Mouse (Mus musculus) kidney, embryonic 15.5 days (tissue): Measurements from ENCODE around the gene Lilr4b. TPM values are rescaled to one million over a fixed set of nuclear protein-coding genes. Genes with fewer than 3 reads are reported as not detected.
"Not testable (repeated sequence)": the region's sequence is repeated elsewhere in the genome, so short reads cannot be mapped to it uniquely, and the experiment has no call there.

Experiments
- ATAC-seq: fragments of 200-750 bp; cut with Nextera tagmentation; replicated peaks from 2 replicates; pipeline ENCODE4 v1.8.0; 2017; ENCODE audit warnings: moderate TSS enrichment; ENCODE audit not compliant: low FRiP score
- H3K27ac ChIP-seq: fragments of 300-500 bp; sonication (generic); 2 replicates; pipeline ENCODE4 v1.5.1; 2015; ENCODE audit warnings: mild to moderate bottlenecking, inconsistent platforms
- H3K27me3 ChIP-seq: fragments of 300-500 bp; sonication (generic); 2 replicates; pipeline ENCODE4 v1.6.1; 2015; ENCODE audit warnings: inconsistent platforms
- H3K36me3 ChIP-seq: fragments of 300-500 bp; sonication (generic); 2 replicates; pipeline ENCODE4 v1.6.1; 2015; ENCODE audit warnings: inconsistent platforms
- H3K4me1 ChIP-seq: fragments of 300-500 bp; sonication (generic); 2 replicates; pipeline ENCODE4 v1.6.1; 2015; ENCODE audit warnings: inconsistent platforms
- H3K4me2 ChIP-seq: fragments of 300-500 bp; sonication (generic); 2 replicates; pipeline ENCODE4 v1.6.1; 2015; ENCODE audit warnings: moderate library complexity, mild to moderate bottlenecking, inconsistent platforms
- H3K4me3 ChIP-seq: fragments of 300-500 bp; sonication (generic); replicated peaks from 2 replicates; pipeline ENCODE4 v1.5.1; 2015; ENCODE audit warnings: mild to moderate bottlenecking, inconsistent platforms
- H3K9ac ChIP-seq: fragments of 300-500 bp; sonication (generic); 2 replicates; pipeline ENCODE4 v1.6.1; 2015; ENCODE audit warnings: mild to moderate bottlenecking, inconsistent platforms
- H3K9me3 ChIP-seq: fragments of 300-500 bp; sonication (generic); replicated peaks from 2 replicates; pipeline ENCODE4 v1.6.1; 2016; ENCODE audit warnings: inconsistent platforms
- WGBS: fragments of 180-500 bp; shearing (Covaris S2); methylation state at CpG from one replicate; pipeline ENCODE4 v1.1.7; 2015; ENCODE audit warnings: mixed read lengths; 5-methylcytosine and 5-hydroxymethylcytosine counted together
- polyA plus RNA-seq: library from polyadenylated mRNA; unstranded; fragments of >200 nt; fragmentation: Nextera tagmentation; extraction: Ambion mirVana; gene quantifications from 2 replicates; pipeline ENCODE4 v1.2.1, GENCODE M21; 2015

Lilr4b gene
- polyA plus RNA-seq, result 0.69 and 1.1 TPM in 2 replicates

- not testable (repeated sequence) for H3K36me3 ChIP-seq, ATAC-seq, H3K9ac ChIP-seq, H3K27me3 ChIP-seq, H3K4me2 ChIP-seq, H3K9me3 ChIP-seq, H3K27ac ChIP-seq, H3K4me1 ChIP-seq, H3K4me3 ChIP-seq
- WGBS, result 91% methylated on average over 1 of the region's 3 CpGs
Observed at GRCm38 (mm10) chr10:51480397-51480796, at the start of gene Lilr4b, which contains the start of gene Gm49339. Lilr4b (plus strand) TSS chr10:51480632. Gm49339 (plus strand) TSS chr10:51480612.

GRCm38 (mm10) chr10:51432940-51433339 is 47.5 kb upstream of the Lilr4b start:
- H3K9ac ChIP-seq, result no peak overlapping the region
- ATAC-seq, result no peak
- 0 out of 2 replicates have a peak, but pooled peaks cover 2% of the 10 kb centered on the region for H3K9me3 ChIP-seq
- H3K4me1 ChIP-seq, result no peaks in the 10 kb centered on the region
- no peak overlapping the region for H3K4me2 ChIP-seq
- H3K4me3 ChIP-seq, result no peak overlapping the region
- no peaks in the 10 kb centered on the region for H3K36me3 ChIP-seq
- no peaks in the 10 kb centered on the region for H3K27me3 ChIP-seq
- no peak overlapping the region for H3K27ac ChIP-seq

- no peak overlapping the region for H3K27ac ChIP-seq
- ATAC-seq, result no peak
- no peak overlapping the region for H3K4me2 ChIP-seq
- H3K36me3 ChIP-seq, result no peaks in the 10 kb centered on the region
- H3K4me3 ChIP-seq, result no peak overlapping the region
- H3K9me3 ChIP-seq, result no peaks in the 10 kb centered on the region
- H3K9ac ChIP-seq, result no peak overlapping the region
- no peaks in the 10 kb centered on the region for H3K4me1 ChIP-seq
- WGBS, result 82% methylated on average over 3 of the region's 3 CpGs
- no peaks in the 10 kb centered on the region for H3K27me3 ChIP-seq
Observed at GRCm38 (mm10) chr10:51435684-51436083, 44.7 kb upstream of the Lilr4b start.

GRCm38 (mm10) chr10:51451610-51452009 is 28.8 kb upstream of the Lilr4b start:
- 90% methylated on average over 4 of the region's 4 CpGs for WGBS
- Histone ChIP-seq H3K4me1 (no peaks in the 10 kb centered on the region), H3K4me2 (no peak overlapping the region), H3K4me3 (no peak overlapping the region), H3K27me3 (no peaks in the 10 kb centered on the region), H3K27ac (no peak overlapping the region), H3K36me3 (no peaks in the 10 kb centered on the region), H3K9ac (no peak overlapping the region), H3K9me3 (no peaks in the 10 kb centered on the region)
- no peak for ATAC-seq

- Histone ChIP-seq H3K9ac (no peak overlapping the region), H3K27ac (no peak overlapping the region), H3K27me3 (no peaks in the 10 kb centered on the region), H3K4me1 (no peaks in the 10 kb centered on the region), H3K4me3 (no peak overlapping the region), H3K4me2 (no peak overlapping the region), H3K36me3 (no peaks in the 10 kb centered on the region), H3K9me3 (no peaks in the 10 kb centered on the region)
- 81% methylated on average over 1 of the region's 1 CpGs for WGBS
- ATAC-seq, result no peak
Observed at GRCm38 (mm10) chr10:51453616-51454298, 26.7 kb upstream of the Lilr4b start.

- ATAC-seq, result no peak
- 59% methylated on average over 1 of the region's 1 CpGs for WGBS
Observed at GRCm38 (mm10) chr10:51454365-51454764, 26.1 kb upstream of the Lilr4b start.

GRCm38 (mm10) chr10:51455762-51456161 is 24.7 kb upstream of the Lilr4b start:
- Histone ChIP-seq H3K36me3 (no peaks in the 10 kb centered on the region), H3K4me2 (no peak overlapping the region), H3K4me1 (no peaks in the 10 kb centered on the region), H3K9me3 (no peaks in the 10 kb centered on the region), H3K9ac (no peak overlapping the region), H3K4me3 (no peak overlapping the region), H3K27me3 (no peaks in the 10 kb centered on the region), H3K27ac (no peak overlapping the region)
- ATAC-seq, result no peak
- WGBS, result 92% methylated on average over 1 of the region's 1 CpGs

More at GRCm38 (mm10) chr10:51454365-51454764, 26.1 kb upstream of the Lilr4b start:
- H3K4me1 ChIP-seq, result no peaks in the 10 kb centered on the region
- H3K27me3 ChIP-seq, result no peaks in the 10 kb centered on the region
- no peak overlapping the region for H3K4me2 ChIP-seq
- no peak overlapping the region for H3K9ac ChIP-seq
- H3K36me3 ChIP-seq, result no peaks in the 10 kb centered on the region
- no peak overlapping the region for H3K4me3 ChIP-seq
- no peaks in the 10 kb centered on the region for H3K9me3 ChIP-seq
- H3K27ac ChIP-seq, result no peak overlapping the region

GRCm38 (mm10) chr10:51456369-51456768 is 24.1 kb upstream of the Lilr4b start:
- H3K4me2 ChIP-seq, result no peak overlapping the region
- no peaks in the 10 kb centered on the region for H3K27me3 ChIP-seq
- no peaks in the 10 kb centered on the region for H3K9me3 ChIP-seq
- H3K4me1 ChIP-seq, result no peaks in the 10 kb centered on the region
- no peak for ATAC-seq
- no peak overlapping the region for H3K27ac ChIP-seq
- no peak overlapping the region for H3K4me3 ChIP-seq
- no peak overlapping the region for H3K9ac ChIP-seq
- H3K36me3 ChIP-seq, result no peaks in the 10 kb centered on the region
- 78% methylated on average over 4 of the region's 4 CpGs for WGBS

- not testable (repeated sequence) for H3K9ac ChIP-seq, H3K4me3 ChIP-seq, H3K4me2 ChIP-seq, H3K27ac ChIP-seq, H3K9me3 ChIP-seq, H3K36me3 ChIP-seq, H3K4me1 ChIP-seq, ATAC-seq, H3K27me3 ChIP-seq
- 55% methylated on average over 4 of the region's 4 CpGs for WGBS
Observed at GRCm38 (mm10) chr10:51463800-51464199, 16.6 kb upstream of the Lilr4b start.

- not testable (repeated sequence) for H3K4me1 ChIP-seq, H3K27me3 ChIP-seq, H3K9ac ChIP-seq, ATAC-seq, H3K27ac ChIP-seq, H3K9me3 ChIP-seq, H3K4me2 ChIP-seq, H3K36me3 ChIP-seq, H3K4me3 ChIP-seq
- WGBS, result no CpG with 5 or more reads among the region's 2 CpGs
Observed at GRCm38 (mm10) chr10:51490691-51491090, 10.3 kb downstream of the Lilr4b start, which contains the start of gene Lilrb4a. Lilrb4a (plus strand) TSS chr10:51490956.

GRCm38 (mm10) chr10:51520021-51520420 is 39.6 kb downstream of the Lilr4b start:
- Histone ChIP-seq H3K4me1 (no peaks in the 10 kb centered on the region), H3K27ac (no peak overlapping the region), H3K4me3 (no peak overlapping the region), H3K9me3 (no peaks in the 10 kb centered on the region), H3K36me3 (no peaks in the 10 kb centered on the region), H3K9ac (no peak overlapping the region), H3K27me3 (no peaks in the 10 kb centered on the region), H3K4me2 (no peak overlapping the region)
- ATAC-seq, result no peak

- Histone ChIP-seq H3K36me3 (no peaks in the 10 kb centered on the region), H3K27ac (no peak overlapping the region), H3K4me2 (no peak overlapping the region), H3K4me3 (no peak overlapping the region), H3K9me3 (no peaks in the 10 kb centered on the region), H3K4me1 (no peaks in the 10 kb centered on the region), H3K9ac (no peak overlapping the region), H3K27me3 (no peaks in the 10 kb centered on the region)
- ATAC-seq, result no peak
Observed at GRCm38 (mm10) chr10:51521453-51521852, 41.0 kb downstream of the Lilr4b start.

- H3K9ac ChIP-seq, result no peak overlapping the region
Observed at GRCm38 (mm10) chr10:51526090-51526489, 45.7 kb downstream of the Lilr4b start.

More at GRCm38 (mm10) chr10:51526090-51526489, 45.7 kb downstream of the Lilr4b start:
- no peak for ATAC-seq
- Histone ChIP-seq H3K36me3 (no peaks in the 10 kb centered on the region), H3K27me3 (no peaks in the 10 kb centered on the region), H3K27ac (no peak overlapping the region), H3K4me3 (no peak overlapping the region), H3K9me3 (no peaks in the 10 kb centered on the region), H3K4me1 (no peaks in the 10 kb centered on the region), H3K4me2 (no peak overlapping the region)
- WGBS, result 77% methylated on average over 7 of the region's 7 CpGs
